Mouse (Mus musculus): ENCODE data around the gene Cntd1. TPM values are rescaled to one million over a fixed set of nuclear protein-coding genes. Genes with fewer than 3 reads are reported as not detected.

Gene Cntd1
- polyA plus RNA-seq, 1 experiment from 2014 or later = 0.89 TPM

GRCm38 (mm10) chr11:101259261-101259712 is 19.5 kb upstream of the Cntd1 start:
- no peaks in the 10 kb centered on the region for H3K9me3 ChIP-seq
- H3K4me3 ChIP-seq = no peak overlapping the region
- peaks cover 45% of the 10 kb centered on the region for H3K27me3 ChIP-seq
- 0 out of 2 replicates have a peak overlapping the region, but pooled peaks have one; percentile 72 for H3K9ac ChIP-seq
- ATAC-seq (ENCODE audit: low read depth) = no peak; the same call in 1 of the 2 replicates
- peaks cover 51% of the 10 kb centered on the region for H3K4me1 ChIP-seq (replicated peaks)
- WGBS = 26% methylated on average over 6 of the region's 6 CpGs
- no peak overlapping the region; the same call in 1 of the 2 replicates for H3K27ac ChIP-seq (replicated peaks)
- peaks cover 13% of the 10 kb centered on the region for H3K36me3 ChIP-seq
- H3K4me2 ChIP-seq = peak overlapping the region; percentile 78

GRCm38 (mm10) chr11:101259948-101260825 is 18.6 kb upstream of the Cntd1 start, which contains the start of gene Wnk4:
Wnk4 (plus strand) TSS chr11:101260567.
- Histone ChIP-seq H3K4me2 (peak within 1 kb of the TSS; percentile 78), H3K4me3 (peak within 1 kb of the TSS; percentile 42), H3K36me3 (peaks cover 13% of the 10 kb centered on the region), H3K27ac (replicated peaks) (peak within 1 kb of the TSS; percentile 2; the same call in 1 of the 2 replicates), H3K4me1 (replicated peaks) (peaks cover 53% of the 10 kb centered on the region), H3K27me3 (peaks cover 53% of the 10 kb centered on the region), H3K9me3 (no peaks in the 10 kb centered on the region), H3K9ac (peak within 1 kb of the TSS; percentile 72)
- peak; percentile 62 for ATAC-seq (ENCODE audit: low read depth)
- under 1% methylated on average over 43 of the region's 43 CpGs for WGBS

- peak overlapping the region; percentile 78 for H3K4me2 ChIP-seq
- peak overlapping the region; percentile 72 for H3K9ac ChIP-seq
- 0 out of 2 replicates have a peak overlapping the region, but pooled peaks have one; percentile 2 for H3K27ac ChIP-seq (replicated peaks)
- under 1% methylated on average over 30 of the region's 30 CpGs for WGBS
- peaks cover 60% of the 10 kb centered on the region for H3K27me3 ChIP-seq
- peaks cover 13% of the 10 kb centered on the region for H3K36me3 ChIP-seq
- no peaks in the 10 kb centered on the region for H3K9me3 ChIP-seq
- H3K4me1 ChIP-seq (replicated peaks) = peaks cover 56% of the 10 kb centered on the region
- no peak; the same call in 1 of the 2 replicates for ATAC-seq (ENCODE audit: low read depth)
- peak overlapping the region; percentile 42 for H3K4me3 ChIP-seq
Measured at GRCm38 (mm10) chr11:101260826-101261380, 17.9 kb upstream of the Cntd1 start.

- H3K4me1 ChIP-seq (replicated peaks) = peaks cover 56% of the 10 kb centered on the region
- H3K9ac ChIP-seq = no peak overlapping the region
- no peaks in the 10 kb centered on the region for H3K9me3 ChIP-seq
- ATAC-seq (ENCODE audit: low read depth) = no peak
- H3K27ac ChIP-seq (replicated peaks) = no peak overlapping the region
- H3K4me2 ChIP-seq = peak overlapping the region; percentile 78
- WGBS = 2% methylated on average over 24 of the region's 24 CpGs
- peaks cover 7% of the 10 kb centered on the region; the same call in 1 of the 2 replicates for H3K36me3 ChIP-seq
- peak overlapping the region; percentile 14 for H3K4me3 ChIP-seq
- H3K27me3 ChIP-seq = peaks cover 75% of the 10 kb centered on the region
Measured at GRCm38 (mm10) chr11:101262272-101262967, 16.4 kb upstream of the Cntd1 start.

- Histone ChIP-seq H3K9ac (no peak overlapping the region), H3K27ac (replicated peaks) (no peak overlapping the region), H3K4me2 (0 out of 2 replicates have a peak overlapping the region, but pooled peaks have one; percentile 8), H3K4me1 (replicated peaks) (peaks cover 56% of the 10 kb centered on the region), H3K36me3 (no peaks in the 10 kb centered on the region), H3K9me3 (no peaks in the 10 kb centered on the region), H3K27me3 (peaks cover 81% of the 10 kb centered on the region), H3K4me3 (no peak overlapping the region)
- no peak for ATAC-seq (ENCODE audit: low read depth)
- WGBS = 4% methylated on average over 32 of the region's 32 CpGs
Measured at GRCm38 (mm10) chr11:101263138-101263988, 15.4 kb upstream of the Cntd1 start.

- no peak overlapping the region for H3K9ac ChIP-seq
- no peak overlapping the region for H3K4me2 ChIP-seq
- peaks cover 55% of the 10 kb centered on the region for H3K4me1 ChIP-seq (replicated peaks)
- H3K36me3 ChIP-seq = no peaks in the 10 kb centered on the region
- no peak overlapping the region for H3K4me3 ChIP-seq
- no peak for ATAC-seq (ENCODE audit: low read depth)
- WGBS = 9% methylated on average over 3 of the region's 3 CpGs
- H3K27me3 ChIP-seq = peaks cover 86% of the 10 kb centered on the region
- H3K27ac ChIP-seq (replicated peaks) = no peak overlapping the region
- no peaks in the 10 kb centered on the region for H3K9me3 ChIP-seq
Measured at GRCm38 (mm10) chr11:101263989-101264280, 14.9 kb upstream of the Cntd1 start.

GRCm38 (mm10) chr11:101264954-101265471 is 13.8 kb upstream of the Cntd1 start:
- H3K4me2 ChIP-seq = peak overlapping the region; percentile 56
- peaks cover 50% of the 10 kb centered on the region for H3K4me1 ChIP-seq (replicated peaks)
- no peak overlapping the region for H3K27ac ChIP-seq (replicated peaks)
- 3% methylated on average over 31 of the region's 31 CpGs for WGBS
- ATAC-seq (ENCODE audit: low read depth) = no peak
- H3K36me3 ChIP-seq = no peaks in the 10 kb centered on the region
- peak overlapping the region; percentile 59 for H3K9ac ChIP-seq
- peak overlapping the region; percentile 33 for H3K4me3 ChIP-seq
- H3K9me3 ChIP-seq = no peaks in the 10 kb centered on the region
- H3K27me3 ChIP-seq = peaks cover 80% of the 10 kb centered on the region

GRCm38 (mm10) chr11:101265906-101266305 is 12.9 kb upstream of the Cntd1 start:
- H3K27me3 ChIP-seq = peaks cover 75% of the 10 kb centered on the region
- WGBS = 26% methylated on average over 6 of the region's 6 CpGs
- no peaks in the 10 kb centered on the region for H3K9me3 ChIP-seq
- H3K4me3 ChIP-seq = no peak overlapping the region
- H3K4me1 ChIP-seq (replicated peaks) = peaks cover 41% of the 10 kb centered on the region
- no peak for ATAC-seq (ENCODE audit: low read depth)
- no peaks in the 10 kb centered on the region for H3K36me3 ChIP-seq
- no peak overlapping the region for H3K4me2 ChIP-seq
- H3K9ac ChIP-seq = no peak overlapping the region
- no peak overlapping the region for H3K27ac ChIP-seq (replicated peaks)

GRCm38 (mm10) chr11:101269577-101270116 is 9.2 kb upstream of the Cntd1 start:
- ATAC-seq (ENCODE audit: low read depth) = no peak
- Histone ChIP-seq H3K4me1 (replicated peaks) (peaks cover 15% of the 10 kb centered on the region), H3K9ac (no peak overlapping the region), H3K4me2 (peak overlapping the region; percentile 5; the same call in 1 of the 2 replicates), H3K4me3 (no peak overlapping the region), H3K27me3 (peaks cover 40% of the 10 kb centered on the region), H3K9me3 (no peaks in the 10 kb centered on the region), H3K36me3 (no peaks in the 10 kb centered on the region), H3K27ac (replicated peaks) (peak overlapping the region; percentile 56; the same call in 1 of the 2 replicates)
- 37% methylated on average over 10 of the region's 10 CpGs for WGBS

- Histone ChIP-seq H3K27me3 (peaks cover 12% of the 10 kb centered on the region), H3K27ac (replicated peaks) (no peak overlapping the region), H3K9me3 (no peaks in the 10 kb centered on the region), H3K4me2 (no peak overlapping the region), H3K36me3 (peaks cover 10% of the 10 kb centered on the region; the same call in 1 of the 2 replicates), H3K4me1 (replicated peaks) (peaks cover 19% of the 10 kb centered on the region), H3K4me3 (no peak overlapping the region), H3K9ac (no peak overlapping the region)
- no peak for ATAC-seq (ENCODE audit: low read depth)
- WGBS = 76% methylated on average over 3 of the region's 3 CpGs
Measured at GRCm38 (mm10) chr11:101272446-101272845, 6.4 kb upstream of the Cntd1 start.

- Histone ChIP-seq H3K27me3 (peaks cover 7% of the 10 kb centered on the region), H3K27ac (replicated peaks) (no peak overlapping the region), H3K9ac (no peak overlapping the region), H3K4me3 (no peak overlapping the region), H3K4me1 (replicated peaks) (peaks cover 27% of the 10 kb centered on the region), H3K36me3 (peaks cover 10% of the 10 kb centered on the region; the same call in 1 of the 2 replicates), H3K9me3 (no peaks in the 10 kb centered on the region), H3K4me2 (no peak overlapping the region)
- 74% methylated on average over 4 of the region's 4 CpGs for WGBS
- no peak for ATAC-seq (ENCODE audit: low read depth)
Measured at GRCm38 (mm10) chr11:101275309-101275708, 3.5 kb upstream of the Cntd1 start.

Measured in neural tube, embryonic 13.5 days (tissue).